Mouse (Mus musculus): ENCODE measurements around the gene Tff1.

DNA sequence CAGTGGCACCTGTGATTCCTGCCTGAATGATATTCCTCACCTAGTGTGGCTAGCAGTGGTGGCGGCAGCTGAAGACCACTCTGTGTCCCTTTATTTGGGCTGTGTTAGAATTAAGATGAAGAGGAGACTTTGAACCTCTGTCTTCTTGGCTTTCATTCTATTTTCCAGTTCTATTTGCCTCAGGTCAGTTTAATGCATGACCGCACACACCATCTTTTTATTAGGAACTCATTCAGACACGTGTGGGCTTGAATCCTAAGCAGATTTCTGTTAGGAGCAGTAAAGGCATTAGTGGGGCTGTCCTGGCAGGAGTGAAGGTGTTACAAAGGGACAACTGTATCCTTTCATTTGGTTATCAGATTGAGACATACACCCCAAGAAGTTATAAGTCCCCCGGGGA, 4.8 kb downstream of the Tff1 start:
- TF ChIP-seq CTCF (IDR thresholded peaks at IDR 0.05) = no peak
- no peak for TF ChIP-seq EP300 (IDR thresholded peaks at IDR 0.05)

All from lung, postnatal 0 days (tissue).